Mouse (Mus musculus) kidney, adult 9 months (tissue): ENCODE results near the gene Myrfl.

ENCODE experiments used
- DNase-seq: peaks from one replicate; pipeline ENCODE4 v3.0.0; 2022

Gene Myrfl

GRCm38 (mm10) chr10:116813150-116813549 is 83.6 kb downstream of the Myrfl start:
- DNase-seq = no peak

GRCm38 (mm10) chr10:116810738-116811137 is 86.0 kb downstream of the Myrfl start:
- no peak for DNase-seq

- DNase-seq = no peak
Observed at GRCm38 (mm10) chr10:116809383-116809782, 87.3 kb downstream of the Myrfl start.

GRCm38 (mm10) chr10:116808556-116809353 is 88.0 kb downstream of the Myrfl start:
- DNase-seq = no peak

GRCm38 (mm10) chr10:116802178-116802794 is 94.4 kb downstream of the Myrfl start:
- DNase-seq = no peak

- no peak for DNase-seq
Observed at GRCm38 (mm10) chr10:116801281-116801680, 95.4 kb downstream of the Myrfl start.

GRCm38 (mm10) chr10:116796066-116796465 is 100.7 kb downstream of the Myrfl start:
- no peak for DNase-seq

- DNase-seq = peak; percentile 34
Observed at GRCm38 (mm10) chr10:116789096-116789495, 107.6 kb downstream of the Myrfl start.

GRCm38 (mm10) chr10:116788431-116788830 is 108.3 kb downstream of the Myrfl start:
- no peak for DNase-seq

GRCm38 (mm10) chr10:116784098-116784497 is 112.6 kb downstream of the Myrfl start:
- DNase-seq = no peak

GRCm38 (mm10) chr10:116783020-116783419 is 113.7 kb downstream of the Myrfl start:
- DNase-seq = no peak

- DNase-seq = no peak
Observed at GRCm38 (mm10) chr10:116777947-116778346, 118.8 kb downstream of the Myrfl start.

GRCm38 (mm10) chr10:116776846-116777245 is 119.9 kb downstream of the Myrfl start:
- DNase-seq = no peak

GRCm38 (mm10) chr10:116773846-116774750 is 122.6 kb downstream of the Myrfl start:
- no peak for DNase-seq

- peak; percentile 70 for DNase-seq
Observed at GRCm38 (mm10) chr10:116771215-116771935, 125.3 kb downstream of the Myrfl start.

GRCm38 (mm10) chr10:116768642-116769041 is 128.1 kb downstream of the Myrfl start:
- no peak for DNase-seq

GRCm38 (mm10) chr10:116766525-116766924 is 130.2 kb downstream of the Myrfl start:
- DNase-seq = no peak

- no peak for DNase-seq
Observed at GRCm38 (mm10) chr10:116761476-116762068, 135.1 kb downstream of the Myrfl start.

GRCm38 (mm10) chr10:116760561-116760960 is 136.2 kb downstream of the Myrfl start:
- no peak for DNase-seq

- DNase-seq = no peak
Observed at GRCm38 (mm10) chr10:116759816-116760215, 136.9 kb downstream of the Myrfl start.

GRCm38 (mm10) chr10:116755881-116756581 is 140.7 kb downstream of the Myrfl start:
- DNase-seq = no peak

GRCm38 (mm10) chr10:116754940-116755339 is 141.8 kb downstream of the Myrfl start:
- no peak for DNase-seq
